Mouse (Mus musculus) stomach, embryonic 15.5 days (tissue): ENCODE data around the gene Olfr1040. TPM values are rescaled to one million over a fixed set of nuclear protein-coding genes. Genes with fewer than 3 reads are reported as not detected.
"Not testable (repeated sequence)": the region's sequence is repeated elsewhere in the genome, so short reads cannot be mapped to it uniquely, and the experiment has no call there.

ENCODE experiments used
- ATAC-seq: fragments of 200-750 bp; cut with Nextera tagmentation; 2 replicates; pipeline ENCODE4 v1.8.0; 2017; ENCODE audit warnings: low read depth, moderate number of reproducible peaks, moderate TSS enrichment; ENCODE audit not compliant: insufficient read depth, low FRiP score
- H3K27ac ChIP-seq: fragments of 300-500 bp; sonication (generic); 2 replicates; pipeline ENCODE4 v1.5.1; 2015; ENCODE audit warnings: mild to moderate bottlenecking, inconsistent platforms
- H3K27me3 ChIP-seq: fragments of 300-500 bp; sonication (generic); replicated peaks from 2 replicates; pipeline ENCODE4 v1.6.1; 2015; ENCODE audit warnings: inconsistent platforms
- H3K36me3 ChIP-seq: fragments of 300-500 bp; sonication (generic); 2 replicates; pipeline ENCODE4 v1.6.1; 2015; ENCODE audit warnings: inconsistent platforms
- H3K4me1 ChIP-seq: fragments of 300-500 bp; sonication (generic); 2 replicates; pipeline ENCODE4 v1.6.1; 2015; ENCODE audit warnings: inconsistent platforms
- H3K4me2 ChIP-seq: fragments of 300-500 bp; sonication (generic); 2 replicates; pipeline ENCODE4 v1.6.1; 2015; ENCODE audit warnings: mild to moderate bottlenecking, inconsistent platforms
- H3K4me3 ChIP-seq: fragments of 300-500 bp; sonication (generic); replicated peaks from 2 replicates; pipeline ENCODE4 v1.5.1; 2015; ENCODE audit warnings: inconsistent platforms
- H3K9ac ChIP-seq: fragments of 300-500 bp; sonication (generic); 2 replicates; pipeline ENCODE4 v1.6.1; 2015; ENCODE audit warnings: inconsistent platforms
- H3K9me3 ChIP-seq: fragments of 300-500 bp; sonication (generic); 2 replicates; pipeline ENCODE4 v1.6.1; 2016; ENCODE audit warnings: inconsistent platforms
- WGBS: fragments of 180-500 bp; shearing (Covaris S2); methylation state at CpG from one replicate; pipeline ENCODE4 v1.1.7; 2015; 5-methylcytosine and 5-hydroxymethylcytosine counted together
- polyA plus RNA-seq: library from polyadenylated mRNA; unstranded; fragments of >200 nt; fragmentation: Nextera tagmentation; extraction: Ambion mirVana; gene quantifications from 2 replicates; pipeline ENCODE4 v1.2.1, GENCODE M21; 2015

The Olfr1040 gene
- polyA plus RNA-seq, result not detected in 2 replicates

DNA sequence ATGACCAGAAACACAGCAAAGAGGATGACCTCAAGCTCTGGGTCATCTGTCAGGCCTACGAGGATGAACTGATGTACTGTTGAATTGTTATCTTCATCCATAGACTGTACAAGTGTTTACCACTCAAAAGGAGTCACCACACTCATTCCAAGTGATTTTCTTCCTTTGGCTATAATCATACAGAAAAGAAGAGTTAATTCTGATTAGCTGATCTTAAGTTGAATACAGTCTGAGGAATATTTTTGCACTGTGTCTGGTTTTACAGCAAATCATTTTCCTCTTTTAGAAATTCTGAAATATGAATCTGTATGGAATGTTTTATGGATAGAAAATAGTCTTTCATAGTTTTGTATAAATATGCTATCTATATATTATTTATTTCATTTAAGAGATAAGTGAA is at the start of gene Olfr1040:
Olfr1040 (minus strand) TSS at position 101 of the 400 bp plus-strand sequence.
- Histone ChIP-seq H3K27ac (no peak within 1 kb of the TSS), H3K9ac (no peak within 1 kb of the TSS), H3K4me3 (no peak within 1 kb of the TSS), H3K9me3 (no peaks in the 10 kb centered on the region), H3K27me3 (no peaks in the 10 kb centered on the region), H3K36me3 (no peaks in the 10 kb centered on the region), H3K4me2 (no peak within 1 kb of the TSS), H3K4me1 (no peaks in the 10 kb centered on the region)
- 78% methylated on average over 1 of the region's 1 CpGs for WGBS
- no peak for ATAC-seq

DNA sequence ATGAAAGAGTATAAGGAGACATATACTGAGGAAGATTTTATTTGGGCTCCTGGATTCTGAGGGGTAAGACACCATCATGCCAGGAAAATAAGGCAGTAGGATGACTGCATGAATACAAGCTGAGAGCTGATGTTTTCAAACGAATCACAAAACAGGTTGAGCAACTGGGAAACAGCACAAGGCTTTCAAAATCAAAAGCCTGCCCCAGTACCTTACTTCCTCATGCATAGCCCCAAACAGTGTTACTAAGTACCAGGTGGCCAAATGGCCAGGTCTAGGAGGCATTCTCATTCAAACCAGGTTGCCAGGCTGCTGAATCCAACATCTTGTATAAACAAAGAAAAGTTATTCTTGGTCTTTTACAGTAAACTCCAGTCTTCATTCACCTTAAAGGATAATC is 49.3 kb upstream of the Olfr1040 start:
- WGBS, result 49% methylated on average over 1 of the region's 1 CpGs
- no peak overlapping the region for H3K9ac ChIP-seq
- H3K4me1 ChIP-seq, result no peaks in the 10 kb centered on the region
- H3K9me3 ChIP-seq, result no peaks in the 10 kb centered on the region
- no peak for ATAC-seq
- H3K27ac ChIP-seq, result no peak overlapping the region
- no peaks in the 10 kb centered on the region for H3K36me3 ChIP-seq
- no peak overlapping the region for H3K4me2 ChIP-seq
- no peak overlapping the region for H3K4me3 ChIP-seq
- H3K27me3 ChIP-seq, result no peaks in the 10 kb centered on the region

DNA sequence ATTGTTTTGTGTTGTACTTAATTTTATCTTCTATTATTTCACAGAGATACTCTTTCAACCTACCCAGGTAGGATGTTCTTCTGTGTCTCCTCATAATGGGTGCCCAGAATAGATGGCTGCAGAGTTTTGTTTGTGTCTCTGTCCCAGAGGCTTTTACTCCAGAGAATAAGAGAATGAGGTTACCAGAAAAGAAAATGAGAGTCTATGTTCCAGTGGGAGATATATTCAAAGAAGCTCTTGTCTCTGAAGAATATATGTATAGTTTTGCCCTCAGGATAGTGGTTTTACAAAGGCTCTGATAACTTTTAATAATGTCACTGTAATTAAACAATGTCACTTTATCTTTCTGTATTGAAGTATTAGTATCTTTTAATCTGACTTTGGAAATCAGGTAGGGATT is 39.1 kb upstream of the Olfr1040 start, which contains the start of gene Olfr52:
Olfr52 (minus strand) TSS at position 101 of the 400 bp plus-strand sequence.
- ATAC-seq, result no peak
- Histone ChIP-seq H3K36me3 (no peaks in the 10 kb centered on the region), H3K4me1 (no peaks in the 10 kb centered on the region), H3K27me3 (no peaks in the 10 kb centered on the region), H3K4me3 (no peak within 1 kb of the TSS), H3K4me2 (no peak within 1 kb of the TSS), H3K27ac (no peak within 1 kb of the TSS), H3K9ac (no peak within 1 kb of the TSS), H3K9me3 (no peaks in the 10 kb centered on the region)

DNA sequence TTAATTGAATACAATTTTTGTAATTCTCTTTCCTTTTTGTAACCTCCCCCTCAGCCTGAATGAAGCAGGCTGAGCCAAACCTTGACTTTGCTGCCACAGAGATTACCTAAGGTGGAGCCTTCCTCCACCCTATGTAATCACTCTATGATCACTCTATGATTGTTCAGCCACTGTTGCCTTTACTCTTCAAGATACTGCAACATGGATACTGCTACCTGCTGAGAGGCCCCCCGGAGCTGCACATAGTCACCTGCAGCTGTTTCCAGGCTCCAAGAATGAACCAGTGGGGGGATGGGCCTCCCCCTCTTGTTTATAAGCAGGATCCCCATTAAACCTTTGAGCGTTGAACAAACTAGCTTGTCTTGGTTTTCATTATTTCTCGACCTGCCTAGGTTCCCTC is 33.4 kb upstream of the Olfr1040 start:
- Histone ChIP-seq H3K4me2 (no peak overlapping the region), H3K9me3 (no peaks in the 10 kb centered on the region), H3K36me3 (no peaks in the 10 kb centered on the region), H3K4me3 (no peak overlapping the region), H3K4me1 (no peaks in the 10 kb centered on the region), H3K27ac (no peak overlapping the region), H3K9ac (no peak overlapping the region), H3K27me3 (no peaks in the 10 kb centered on the region)
- ATAC-seq, result no peak
- 74% methylated on average over 3 of the region's 3 CpGs for WGBS

DNA sequence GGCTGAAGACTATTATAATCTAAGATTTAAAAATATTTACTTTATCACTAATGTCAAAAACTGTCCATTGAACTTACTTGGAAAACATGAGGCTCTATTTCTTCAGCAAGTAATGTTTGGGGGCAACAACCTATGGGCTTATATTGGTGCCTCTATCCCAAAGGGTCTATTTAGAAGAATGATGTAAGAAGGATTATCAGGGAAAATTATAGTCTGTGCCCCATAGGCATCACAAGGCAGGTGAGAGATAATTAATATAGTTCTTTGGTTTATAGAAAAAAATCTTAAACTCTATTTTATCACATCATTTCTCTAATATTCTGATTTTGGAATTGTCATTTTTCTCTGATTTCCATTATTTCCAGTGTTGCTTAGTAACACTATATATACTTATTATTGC is 31.2 kb upstream of the Olfr1040 start, which contains the start of gene Olfr1044:
Olfr1044 (minus strand) TSS at position 101 of the 400 bp plus-strand sequence.
- H3K4me1 ChIP-seq, result no peaks in the 10 kb centered on the region
- ATAC-seq, result no peak
- H3K36me3 ChIP-seq, result no peaks in the 10 kb centered on the region
- no peak within 1 kb of the TSS for H3K27ac ChIP-seq
- H3K9ac ChIP-seq, result no peak within 1 kb of the TSS
- no peak within 1 kb of the TSS for H3K4me2 ChIP-seq
- H3K9me3 ChIP-seq, result no peaks in the 10 kb centered on the region
- H3K4me3 ChIP-seq, result no peak within 1 kb of the TSS
- H3K27me3 ChIP-seq, result no peaks in the 10 kb centered on the region

DNA sequence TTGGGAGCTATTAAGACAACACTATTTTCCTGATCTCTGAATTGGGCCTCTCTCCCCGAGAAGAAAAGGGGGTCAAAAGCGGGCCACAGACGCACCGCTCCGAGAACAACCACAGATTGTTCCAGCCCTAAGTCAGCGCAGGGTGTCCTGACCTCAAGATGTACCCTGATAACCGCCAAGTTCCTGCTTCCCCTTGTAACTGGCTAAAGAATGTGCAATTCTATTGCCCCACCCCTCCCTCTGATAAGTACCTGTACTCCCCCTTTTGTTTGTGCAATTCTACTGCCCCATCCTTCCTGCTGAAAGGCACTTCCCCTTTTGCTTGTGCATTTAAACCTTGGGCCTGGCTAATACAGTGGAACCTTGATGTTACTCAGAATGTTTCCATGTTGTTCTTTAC is 28.9 kb upstream of the Olfr1040 start:
- not testable (repeated sequence) for H3K27me3 ChIP-seq, H3K4me2 ChIP-seq, H3K27ac ChIP-seq, H3K4me3 ChIP-seq, H3K9me3 ChIP-seq, H3K4me1 ChIP-seq, H3K9ac ChIP-seq, H3K36me3 ChIP-seq, ATAC-seq
- 75% methylated on average over 7 of the region's 7 CpGs for WGBS

DNA sequence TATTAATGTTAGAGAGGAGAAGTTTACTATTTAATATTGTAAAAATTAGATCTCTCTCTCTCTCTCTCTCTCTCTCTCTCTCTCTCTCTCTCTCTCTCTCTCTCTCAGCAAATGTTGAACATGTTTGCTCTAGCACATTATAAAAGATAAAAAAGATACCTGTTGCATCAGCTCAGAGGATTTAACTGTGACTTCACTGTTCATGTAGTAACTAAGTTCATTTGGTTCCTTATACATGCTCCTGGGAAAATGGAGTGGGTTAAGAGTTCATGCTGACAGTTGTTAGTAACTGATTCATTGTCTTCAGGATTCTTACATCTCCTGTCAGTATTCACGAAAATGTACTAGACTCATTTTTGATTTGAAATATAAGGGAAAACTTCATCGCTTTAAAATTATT is 20.9 kb upstream of the Olfr1040 start, which contains the start of gene Olfr1043:
Olfr1043 (minus strand) TSS at position 101 of the 400 bp plus-strand sequence.
- no peak for ATAC-seq

DNA sequence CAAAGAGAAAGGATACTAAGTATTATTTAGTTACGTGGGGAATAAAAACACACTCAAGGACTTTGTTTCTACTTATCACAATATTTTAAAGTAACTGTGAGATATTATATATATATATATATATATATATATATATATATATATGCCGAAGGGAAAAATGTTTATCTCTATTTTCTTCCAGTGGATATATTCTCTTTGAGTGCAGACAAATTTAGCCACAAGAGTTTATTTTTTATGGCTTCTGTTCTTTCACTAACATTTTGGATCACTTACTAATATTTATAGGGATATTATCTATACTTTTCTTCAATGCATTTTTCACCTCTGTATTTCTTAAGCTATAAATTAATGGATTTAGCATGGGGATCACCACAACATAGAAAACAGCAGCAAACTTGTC is 15.2 kb upstream of the Olfr1040 start, which contains the start of gene Olfr1042:
Olfr1042 (minus strand) TSS at position 101 of the 400 bp plus-strand sequence.
- H3K4me3 ChIP-seq, result no peak within 1 kb of the TSS
- H3K4me2 ChIP-seq, result no peak within 1 kb of the TSS
- no peaks in the 10 kb centered on the region for H3K27me3 ChIP-seq
- no peaks in the 10 kb centered on the region for H3K36me3 ChIP-seq
- no peak within 1 kb of the TSS for H3K9ac ChIP-seq
- no peak within 1 kb of the TSS for H3K27ac ChIP-seq
- no peak for ATAC-seq
- H3K4me1 ChIP-seq, result no peaks in the 10 kb centered on the region
- WGBS, result 80% methylated on average over 2 of the region's 2 CpGs
- no peaks in the 10 kb centered on the region for H3K9me3 ChIP-seq

More for the DNA sequence above, 20.9 kb upstream of the Olfr1040 start, which contains the start of gene Olfr1043:
- no peak within 1 kb of the TSS for H3K4me3 ChIP-seq
- no peaks in the 10 kb centered on the region for H3K9me3 ChIP-seq
- H3K27me3 ChIP-seq, result no peaks in the 10 kb centered on the region
- no peaks in the 10 kb centered on the region for H3K36me3 ChIP-seq
- 88% methylated on average over 2 of the region's 2 CpGs for WGBS
- H3K27ac ChIP-seq, result no peak within 1 kb of the TSS
- no peak within 1 kb of the TSS for H3K4me2 ChIP-seq
- H3K4me1 ChIP-seq, result no peaks in the 10 kb centered on the region
- H3K9ac ChIP-seq, result no peak within 1 kb of the TSS

DNA sequence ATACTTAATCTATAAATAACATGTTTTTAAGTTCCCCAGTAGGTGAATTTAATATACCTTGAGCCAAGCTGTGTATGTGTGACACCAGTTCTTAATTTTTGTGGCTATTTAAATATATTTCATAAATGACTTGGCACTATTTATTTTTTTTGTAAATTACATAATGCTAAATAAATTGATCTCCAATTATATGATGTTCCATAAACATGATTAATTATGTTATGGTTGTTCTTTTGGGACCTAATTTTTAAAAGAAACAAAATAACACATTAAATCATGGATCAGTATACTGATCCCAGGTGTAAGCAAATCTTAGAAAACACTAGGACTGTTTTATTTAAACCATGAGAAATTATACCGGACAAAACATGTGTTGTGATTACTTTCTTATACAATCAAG is 10.7 kb downstream of the Olfr1040 start, which contains the start of gene Olfr1039:
Olfr1039 (minus strand) TSS at position 101 of the 400 bp plus-strand sequence.
- Histone ChIP-seq H3K9ac (no peak within 1 kb of the TSS), H3K27me3 (no peaks in the 10 kb centered on the region), H3K4me3 (no peak within 1 kb of the TSS), H3K4me1 (no peaks in the 10 kb centered on the region), H3K27ac (no peak within 1 kb of the TSS), H3K4me2 (no peak within 1 kb of the TSS), H3K36me3 (no peaks in the 10 kb centered on the region), H3K9me3 (no peaks in the 10 kb centered on the region)
- no peak for ATAC-seq
- WGBS, result 93% methylated on average over 1 of the region's 1 CpGs

Other genes with a start within 250 kb of the Olfr1040 start
- not detected in 2 replicates for gene Olfr1024, start 241.7 kb downstream of the Olfr1040 start, polyA plus RNA-seq
- gene Olfr1025-ps1, start 231.5 kb downstream of the Olfr1040 start, polyA plus RNA-seq, result not detected in 2 replicates
- gene Olfr1026, start 225.2 kb downstream of the Olfr1040 start, polyA plus RNA-seq, result not detected in 2 replicates
- not detected in 2 replicates for gene Olfr1028, start 196.3 kb downstream of the Olfr1040 start, polyA plus RNA-seq
- not detected in 2 replicates for gene Olfr1029, start 172.8 kb downstream of the Olfr1040 start, polyA plus RNA-seq
- gene Olfr1030, start 167.5 kb downstream of the Olfr1040 start, polyA plus RNA-seq, result not detected in 2 replicates
- gene Olfr1031, start 156.4 kb downstream of the Olfr1040 start, polyA plus RNA-seq, result not detected in 2 replicates
- gene Olfr1032, start 141.2 kb downstream of the Olfr1040 start, polyA plus RNA-seq, result not detected in 2 replicates
- gene Olfr1033, start 126.1 kb downstream of the Olfr1040 start, polyA plus RNA-seq, result 3.6 and 5.2 TPM in 2 replicates
- gene Olfr1034, start 100.9 kb downstream of the Olfr1040 start, polyA plus RNA-seq, result 0.05 and 0.10 TPM in 2 replicates
- not detected in 2 replicates for gene Olfr1036, start 72.7 kb downstream of the Olfr1040 start, polyA plus RNA-seq
- not detected in 2 replicates for gene Olfr1037, start 59.3 kb downstream of the Olfr1040 start, polyA plus RNA-seq
- gene Olfr1039, start 10.8 kb downstream of the Olfr1040 start, polyA plus RNA-seq, result not detected in 2 replicates
- gene Olfr1042, start 15.1 kb upstream of the Olfr1040 start, polyA plus RNA-seq, result not detected in 2 replicates
- not detected in 2 replicates for gene Olfr1043, start 20.8 kb upstream of the Olfr1040 start, polyA plus RNA-seq
- not detected in 2 replicates for gene Olfr1044, start 31.1 kb upstream of the Olfr1040 start, polyA plus RNA-seq
- gene Olfr52, start 39.0 kb upstream of the Olfr1040 start, polyA plus RNA-seq, result not detected in 2 replicates
- gene Olfr1045, start 56.3 kb upstream of the Olfr1040 start, polyA plus RNA-seq, result not detected in 2 replicates
- gene Olfr1046, start 72.6 kb upstream of the Olfr1040 start, polyA plus RNA-seq, result not detected in 2 replicates
- gene Olfr1047, start 84.7 kb upstream of the Olfr1040 start, polyA plus RNA-seq, result not detected in 2 replicates
- not detected in 2 replicates for gene Olfr1048, start 93.6 kb upstream of the Olfr1040 start, polyA plus RNA-seq
- gene Olfr1049, start 111.6 kb upstream of the Olfr1040 start, polyA plus RNA-seq, result not detected in 2 replicates
- gene Olfr1051, start 132.4 kb upstream of the Olfr1040 start, polyA plus RNA-seq, result not detected in 2 replicates
- gene Olfr1052, start 145.7 kb upstream of the Olfr1040 start, polyA plus RNA-seq, result not detected in 2 replicates
- gene Olfr1053, start 168.6 kb upstream of the Olfr1040 start, polyA plus RNA-seq, result not detected in 2 replicates
- not detected in 2 replicates for gene Olfr1054, start 188.7 kb upstream of the Olfr1040 start, polyA plus RNA-seq
- gene Olfr1055, start 203.6 kb upstream of the Olfr1040 start, polyA plus RNA-seq, result not detected in 2 replicates
- not detected in 2 replicates for gene Olfr1056, start 215.7 kb upstream of the Olfr1040 start, polyA plus RNA-seq
- not detected in 2 replicates for gene Olfr1057, start 231.7 kb upstream of the Olfr1040 start, polyA plus RNA-seq
- not detected in 2 replicates for gene Olfr1058, start 241.8 kb upstream of the Olfr1040 start, polyA plus RNA-seq